Mouse (Mus musculus): ENCODE measurements around the gene Lrrc74a.

DNA sequence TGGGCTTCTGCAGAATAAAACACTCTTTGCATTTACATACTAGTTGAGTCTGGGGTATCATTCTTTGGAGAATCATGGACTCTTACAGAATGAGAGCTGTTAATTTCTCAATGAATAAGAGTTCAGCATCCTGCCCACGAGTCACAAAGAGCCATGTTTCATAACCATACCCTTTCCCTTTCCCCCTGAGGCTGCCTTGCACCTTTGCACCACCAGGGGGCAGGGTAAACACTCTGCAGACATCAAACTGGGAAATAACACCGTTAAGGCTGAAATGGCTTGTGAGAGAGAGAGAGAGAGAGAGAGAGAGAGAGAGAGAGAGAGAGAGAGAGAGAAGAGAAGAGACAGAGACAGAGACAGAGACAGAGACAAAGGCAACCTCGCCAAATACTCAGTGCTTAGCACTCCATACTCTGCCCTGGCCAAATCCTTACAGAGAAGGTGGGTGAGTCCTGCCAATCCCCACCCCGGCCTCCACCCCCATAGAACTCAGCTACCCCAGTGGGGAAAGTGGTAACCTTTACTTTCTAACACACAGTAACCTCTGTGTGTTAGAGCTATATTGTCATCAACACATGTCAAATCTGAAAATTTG is 34.9 kb downstream of the Lrrc74a start:
- no peak for TF ChIP-seq EP300 (IDR thresholded peaks at IDR 0.05; ENCODE audit: low read depth)
- peak; percentile 88 for TF ChIP-seq CTCF (IDR thresholded peaks at IDR 0.05; ENCODE audit: low read depth)
